Mouse (Mus musculus): ENCODE measurements at regions not wholly inside any gene's neighbourhood (a gene's known extent, or its start where the extent isn't known, plus 50 kb on each side); places are given as distances from the start of the nearest gene placed in this dataset.

GRCm38 (mm10) chr11:22677337-22677736 is 165.4 kb downstream of the Tmem17 start:
- no peak for TF ChIP-seq POLR2A (IDR thresholded peaks at IDR 0.05; ENCODE audit: insufficient read length, low read depth)
- no peak for TF ChIP-seq MYOG (IDR thresholded peaks at IDR 0.05; ENCODE audit: control insufficient read depth in 1 of 3, insufficient read depth in 1 of 3, insufficient read length in 2 of 3, low read depth in 2 of 3)
- no peak for TF ChIP-seq E2F4 (IDR thresholded peaks at IDR 0.05; ENCODE audit: insufficient read depth)
- no peak for TF ChIP-seq MAX (IDR thresholded peaks at IDR 0.05; ENCODE audit: low read depth)
- TF ChIP-seq POLR2AphosphoS2 (IDR thresholded peaks at IDR 0.05; ENCODE audit: insufficient read length, low read depth): no peak
- no peak for TF ChIP-seq TCF12 (IDR thresholded peaks at IDR 0.05; ENCODE audit: insufficient read depth, poor library complexity, severe bottlenecking)
- TF ChIP-seq USF1 (IDR thresholded peaks at IDR 0.05; ENCODE audit: low read depth): no peak
- no peak for TF ChIP-seq CEBPB (IDR thresholded peaks at IDR 0.05; ENCODE audit: insufficient read depth, poor library complexity, severe bottlenecking)
- no peak for TF ChIP-seq REST (IDR thresholded peaks at IDR 0.05; ENCODE audit: insufficient read depth, insufficient read length)
- no peak for TF ChIP-seq SRF (IDR thresholded peaks at IDR 0.05; ENCODE audit: control insufficient read depth, insufficient read length, low read depth)
